Mouse (Mus musculus) ES-E14 (cell line): ENCODE data around the gene Lrch3. TPM values are rescaled to one million over a fixed set of nuclear protein-coding genes. Genes with fewer than 3 reads are reported as not detected.

Experiments used
- DNase-seq: peaks from one replicate; pipeline ENCODE4 v3.0.0-alpha.2; 2013; ENCODE audit warnings: low read depth, low spot score
- H3K27ac ChIP-seq: 2 replicates; pipeline ENCODE4 v1.5.1; 2012; ENCODE audit warnings: low read depth, mild to moderate bottlenecking, low read length, moderate library complexity, mixed read lengths; ENCODE audit not compliant: poor library complexity, insufficient read depth, severe bottlenecking
- H3K36me3 ChIP-seq: 2 replicates; pipeline ENCODE4 v1.6.1; 2012; ENCODE audit warnings: mild to moderate bottlenecking, low read length, moderate library complexity, mixed read lengths; ENCODE audit not compliant: control insufficient read depth, poor library complexity, insufficient read depth, severe bottlenecking
- H3K4me1 ChIP-seq, 2 experiments: fragments of 150-350 bp in 1 of 2; sonication (generic) in 1 of 2; 2 replicates each; pipeline ENCODE4 v1.6.1; 2012; ENCODE audit warnings: low read length in 2 of 2, mild to moderate bottlenecking in 1 of 2, mixed read lengths in 1 of 2; ENCODE audit not compliant: control insufficient read depth in 2 of 2, insufficient read depth in 2 of 2, poor library complexity in 1 of 2
- H3K4me3 ChIP-seq, 2 experiments: fragments of 150-350 bp in 1 of 2; sonication (generic) in 1 of 2; 2 replicates each; pipeline ENCODE4 v1.5.1; 2012; ENCODE audit warnings: low read length in 2 of 2, low read depth in 1 of 2, mild to moderate bottlenecking in 1 of 2, mixed read lengths in 1 of 2; ENCODE audit not compliant: insufficient read depth in 1 of 2, poor library complexity in 1 of 2, severe bottlenecking in 1 of 2
- H3K9ac ChIP-seq: 2 replicates; pipeline ENCODE4 v1.6.1; 2012; ENCODE audit warnings: low read depth, mild to moderate bottlenecking, low read length, mixed read lengths; ENCODE audit not compliant: poor library complexity, insufficient read depth, severe bottlenecking
- H3K9me3 ChIP-seq: fragments of 150-350 bp; sonication (generic); 2 replicates; pipeline ENCODE4 v1.6.1; 2012; ENCODE audit warnings: low read depth, mild to moderate bottlenecking, low read length; ENCODE audit not compliant: control insufficient read depth, insufficient read depth
- CHD2 ChIP-seq: IDR thresholded peaks from 2 replicates; pipeline ENCODE4 v1.6.1; 2014; ENCODE audit warnings: mild to moderate bottlenecking, low read depth, low read length, inconsistent platforms
- HCFC1 ChIP-seq: IDR thresholded peaks from 2 replicates; pipeline ENCODE4 v1.6.1; 2012; ENCODE audit warnings: low read length, inconsistent platforms, borderline replicate concordance; ENCODE audit not compliant: insufficient read depth
- MAFK ChIP-seq: IDR thresholded peaks from 2 replicates; pipeline ENCODE4 v1.6.1; 2014; ENCODE audit warnings: mild to moderate bottlenecking, low read depth, low read length, inconsistent platforms; ENCODE audit not compliant: insufficient read depth
- ZC3H11A ChIP-seq: IDR thresholded peaks from 2 replicates; pipeline ENCODE4 v1.6.1; 2012; ENCODE audit warnings: low read depth, mild to moderate bottlenecking, inconsistent platforms, low read length, borderline replicate concordance
- ZNF384 ChIP-seq: IDR thresholded peaks from 2 replicates; pipeline ENCODE4 v1.6.1; 2012; ENCODE audit warnings: low read depth, low read length, inconsistent platforms
- in situ Hi-C, 2 experiments: fragments of 600-800 bp; cut with MboI; formaldehyde crosslinking; loops; one replicate each; pipeline ENCODE4 v1.15.1; 2025; ENCODE audit warnings: low sequenced_read_pairs in 2 of 2, inconsistent platforms in 1 of 2; ENCODE audit not compliant: unreplicated experiment in 2 of 2
- total RNA-seq: library from RNA; depleted of rRNA; stranded (reverse); fragments of 300-350 nt; gene quantifications from 2 replicates; pipeline ENCODE4 v1.2.3, GENCODE M21; 2012

Lrch3 gene
- total RNA-seq, 1 experiment = 11.0 TPM

DNA sequence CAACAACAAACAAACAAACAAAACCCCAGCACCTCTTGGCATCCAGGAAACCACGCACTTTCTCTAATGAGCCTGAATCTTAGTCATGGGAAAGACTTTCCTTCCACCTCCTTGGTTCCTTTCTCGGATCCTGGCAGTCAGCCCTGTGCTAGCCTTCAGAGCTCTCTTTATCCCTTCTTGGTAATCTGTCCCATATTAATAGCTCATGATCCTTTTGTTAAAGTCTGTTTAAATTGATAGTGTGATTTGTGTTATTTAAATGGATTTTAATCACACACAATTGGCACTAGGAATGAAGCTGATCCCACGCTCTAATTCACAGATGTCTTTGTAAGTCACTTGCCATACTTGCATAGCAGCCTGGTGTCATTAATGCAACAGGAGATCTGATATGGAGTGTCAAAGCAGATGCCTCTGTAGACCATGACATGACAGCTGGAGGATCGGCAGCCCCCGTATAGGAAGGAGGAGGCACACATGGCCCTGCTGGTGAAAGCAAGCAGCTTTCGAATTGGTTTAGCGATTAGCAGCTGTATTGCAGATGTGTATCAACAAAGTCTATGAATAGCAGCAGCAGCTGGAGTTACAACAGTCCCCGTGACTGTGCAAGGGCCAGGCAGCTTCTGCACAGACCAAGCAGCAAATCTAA is 110.7 kb downstream of the Lrch3 start:
- in situ Hi-C loops = no loop called here
- Histone ChIP-seq H3K4me3 (no peak overlapping the region), H3K9me3 (no peaks in the 10 kb centered on the region), H3K27ac (no peak overlapping the region), H3K4me1 (no peaks in the 10 kb centered on the region), H3K36me3 (no peaks in the 10 kb centered on the region; the same call in 1 of the 2 replicates), H3K9ac (no peak overlapping the region)
- DNase-seq = no peak
- TF ChIP-seq ZNF384 (no peak), MAFK (no peak), ZC3H11A (no peak), HCFC1 (no peak), CHD2 (no peak)

GRCm38 (mm10) chr16:33026357-33026756 is 112.5 kb downstream of the Lrch3 start:
- H3K4me3 ChIP-seq = no peak overlapping the region
- no peaks in the 10 kb centered on the region for H3K4me1 ChIP-seq
- in situ Hi-C loops = no loop called here
- no peak for TF ChIP-seq ZC3H11A
- TF ChIP-seq MAFK = no peak
- no peak for TF ChIP-seq HCFC1
- no peak for TF ChIP-seq CHD2
- no peak for TF ChIP-seq ZNF384
- H3K9me3 ChIP-seq = no peaks in the 10 kb centered on the region
- H3K36me3 ChIP-seq = 0 out of 2 replicates have a peak, but pooled peaks cover 2% of the 10 kb centered on the region
- H3K27ac ChIP-seq = no peak overlapping the region
- DNase-seq = no peak
- no peak overlapping the region for H3K9ac ChIP-seq

- Histone ChIP-seq H3K4me3 (no peak overlapping the region), H3K36me3 (peaks cover 5% of the 10 kb centered on the region; the same call in 1 of the 2 replicates), H3K9ac (no peak overlapping the region), H3K4me1 (peaks cover 0 to 6% of the 10 kb centered on the region in 2 experiments; a peak in 1 of 4 replicates), H3K9me3 (no peaks in the 10 kb centered on the region), H3K27ac (no peak overlapping the region)
- in situ Hi-C loops = no loop called here
- TF ChIP-seq MAFK (no peak), HCFC1 (no peak), ZC3H11A (no peak), ZNF384 (peak; percentile 47)
- no peak for DNase-seq
These were observed 122.1 kb downstream of the Lrch3 start for GRCm38 (mm10) chr16:33036006-33036405.

DNA sequence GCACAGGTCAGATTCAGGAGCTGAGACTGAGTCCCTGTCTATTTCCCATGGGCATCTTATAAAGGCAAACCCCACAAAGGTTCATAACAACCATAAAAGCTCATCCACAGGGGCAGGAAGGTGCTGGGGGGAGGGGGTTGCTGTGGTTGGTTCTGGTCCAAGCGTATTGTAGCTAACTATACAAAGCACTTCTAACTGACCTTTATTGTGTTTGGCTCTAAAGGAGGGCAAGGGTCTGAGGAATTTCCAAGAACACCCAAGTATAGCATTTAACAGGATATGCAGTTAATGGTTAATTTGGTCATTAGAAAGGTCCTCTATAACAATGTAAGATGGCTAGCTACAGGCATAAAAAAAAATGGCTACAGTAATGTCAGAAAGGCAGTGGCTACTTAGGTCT is 128.8 kb downstream of the Lrch3 start:
- Histone ChIP-seq H3K4me1 (peaks cover 0 to 2% of the 10 kb centered on the region in 2 experiments; a peak in 1 of 4 replicates), H3K27ac (no peak overlapping the region), H3K4me3 (peak overlapping the region in 1 of 2 experiments; percentile 55; a peak in 1 of 4 replicates), H3K9ac (peak overlapping the region; percentile 46; the same call in 1 of the 2 replicates), H3K9me3 (no peaks in the 10 kb centered on the region), H3K36me3 (peaks cover 5% of the 10 kb centered on the region; the same call in 1 of the 2 replicates)
- no peak for TF ChIP-seq HCFC1
- in situ Hi-C loops = no loop called here
- no peak for DNase-seq

- in situ Hi-C loops = no loop called here
- no peaks in the 10 kb centered on the region for H3K9me3 ChIP-seq
- TF ChIP-seq HCFC1 (no peak), ZC3H11A (no peak), CHD2 (no peak), ZNF384 (no peak), MAFK (no peak)
- peaks cover 0 to 2% of the 10 kb centered on the region in 2 experiments; a peak in 1 of 4 replicates for H3K4me1 ChIP-seq
- H3K9ac ChIP-seq = peak overlapping the region; percentile 46; the same call in 1 of the 2 replicates
- DNase-seq = no peak
- peak overlapping the region; percentile 34 to 55; a peak in 3 of 4 replicates for H3K4me3 ChIP-seq
- peaks cover 5% of the 10 kb centered on the region; the same call in 1 of the 2 replicates for H3K36me3 ChIP-seq
- H3K27ac ChIP-seq = no peak overlapping the region
These were observed 129.4 kb downstream of the Lrch3 start for GRCm38 (mm10) chr16:33043268-33043667.
